Mouse (Mus musculus) naive thymus-derived CD4-positive, alpha-beta T cell, adult 2 months (primary cell): ENCODE results near the gene Cdk5r2.

ENCODE experiments used
- DNase-seq: peaks from one replicate; pipeline ENCODE4 v3.0.0-alpha.2; 2011; ENCODE audit warnings: low read depth

Cdk5r2 gene

DNA sequence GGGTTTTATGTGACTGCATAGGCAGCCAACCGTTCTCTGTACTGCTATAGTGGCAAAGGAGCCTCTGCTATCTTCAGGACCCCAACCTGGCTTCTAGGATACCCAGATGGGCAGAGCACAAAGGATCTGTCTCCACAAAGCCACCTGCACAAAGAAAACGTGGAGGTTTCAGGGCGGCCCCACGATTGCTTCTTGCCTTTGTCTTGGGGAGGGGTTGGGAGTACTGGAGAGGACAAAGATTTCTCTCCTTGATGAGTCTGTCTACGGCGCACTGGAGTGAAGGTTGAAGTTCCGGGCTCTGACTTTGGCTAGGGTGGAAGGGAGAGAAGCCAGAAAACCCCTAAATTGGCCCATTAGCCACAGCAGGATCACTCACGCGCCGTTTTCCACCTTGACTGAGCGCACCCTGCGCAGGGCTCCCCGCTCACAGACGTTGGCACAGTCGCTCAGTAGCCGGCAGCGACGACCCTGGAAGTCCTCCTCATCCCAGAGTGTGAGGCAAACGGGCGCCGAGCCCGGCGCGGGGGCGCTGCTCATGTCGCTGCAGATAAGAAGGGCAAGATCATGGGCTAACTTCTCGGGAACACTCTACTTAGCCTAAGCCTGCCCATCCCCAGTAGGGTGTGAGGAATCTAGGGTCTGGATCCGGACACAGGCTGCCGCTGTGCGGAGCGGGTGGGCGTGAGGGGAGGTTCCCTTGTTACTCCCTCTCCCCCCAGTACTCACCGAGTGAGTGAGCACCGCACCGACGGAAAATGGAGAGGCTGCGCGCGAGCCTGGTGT is 37.8 kb downstream of the Cdk5r2 start:
- DNase-seq = no peak

DNA sequence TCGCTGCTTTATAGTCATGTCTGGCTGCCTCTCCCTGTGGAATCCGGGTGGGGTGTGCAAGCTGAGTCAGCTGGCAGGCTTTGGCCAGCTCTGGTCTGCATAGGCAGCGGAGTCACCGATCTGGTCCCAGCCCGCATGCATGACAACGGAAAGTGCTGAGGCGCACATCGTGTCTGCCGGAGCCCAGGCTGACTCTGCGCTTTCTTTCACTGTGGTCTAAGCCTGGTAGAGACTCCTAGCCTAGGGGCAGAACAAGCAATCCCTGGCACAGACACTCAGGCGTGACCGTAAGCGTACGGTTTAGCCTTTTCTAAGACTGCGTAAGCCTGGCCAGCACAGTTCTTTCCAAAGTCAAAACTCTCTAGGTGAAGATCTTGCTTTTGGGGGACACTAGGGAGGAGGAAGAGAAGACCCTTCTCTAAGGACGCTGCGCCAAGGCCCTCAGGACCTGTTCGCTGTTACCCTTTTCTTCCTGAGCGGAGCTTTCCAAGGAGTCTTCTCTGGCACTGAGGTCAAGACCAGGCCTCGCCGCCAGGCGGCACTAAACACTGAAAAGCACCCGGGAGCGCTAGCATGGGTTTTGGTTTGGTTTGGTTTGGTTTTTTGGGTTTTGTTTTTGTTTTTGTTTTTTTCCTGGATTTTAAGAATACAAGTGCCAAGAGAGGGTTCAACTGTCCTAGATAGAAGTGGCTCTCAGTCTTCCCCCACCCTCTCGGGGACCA is 38.6 kb downstream of the Cdk5r2 start, which contains the start of gene Cryba2:
Gene Cryba2 (minus strand): TSS at position 10 of the 722 bp plus-strand sequence.
- DNase-seq = no peak

DNA sequence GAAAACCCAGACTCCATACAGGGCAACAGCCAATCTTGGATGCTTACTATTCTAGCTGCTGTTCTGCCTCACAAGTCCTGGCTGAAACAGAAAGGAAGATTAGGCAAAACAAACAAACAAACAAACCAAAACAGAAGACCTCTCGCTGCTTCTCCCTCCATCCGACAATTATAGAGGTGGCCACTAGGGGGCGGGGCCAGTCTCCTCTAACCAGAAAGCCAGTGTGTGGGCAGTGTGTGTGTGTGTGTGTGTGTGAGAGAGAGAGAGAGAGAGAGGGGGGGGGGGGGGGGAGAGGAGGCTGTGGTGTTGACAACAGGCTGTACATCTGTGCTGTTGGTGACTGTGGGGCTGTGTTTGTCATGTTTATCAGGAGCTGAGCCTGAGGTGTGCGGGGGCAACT is 40.2 kb downstream of the Cdk5r2 start:
- DNase-seq = peak; percentile 51

DNA sequence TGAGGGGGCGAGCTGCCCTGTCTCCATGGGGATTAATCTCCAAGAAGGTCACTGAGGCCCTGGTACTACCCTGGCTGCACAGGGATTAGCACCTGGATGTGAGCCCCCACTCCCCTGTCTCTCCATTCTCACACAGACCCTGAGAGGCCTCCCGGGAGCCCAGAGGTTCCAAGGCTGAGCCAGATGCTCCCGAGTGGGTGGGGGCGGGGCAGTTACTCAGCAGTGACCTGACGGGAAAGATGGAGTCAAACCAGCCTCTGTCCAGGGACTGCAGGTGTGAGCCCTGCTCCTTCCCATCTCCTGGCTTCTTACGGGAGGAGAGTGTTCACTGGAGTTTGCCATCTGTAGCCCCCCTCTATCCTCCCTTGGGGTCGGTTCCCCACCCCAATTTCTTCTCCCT is 43.2 kb downstream of the Cdk5r2 start:
- DNase-seq = no peak

DNA sequence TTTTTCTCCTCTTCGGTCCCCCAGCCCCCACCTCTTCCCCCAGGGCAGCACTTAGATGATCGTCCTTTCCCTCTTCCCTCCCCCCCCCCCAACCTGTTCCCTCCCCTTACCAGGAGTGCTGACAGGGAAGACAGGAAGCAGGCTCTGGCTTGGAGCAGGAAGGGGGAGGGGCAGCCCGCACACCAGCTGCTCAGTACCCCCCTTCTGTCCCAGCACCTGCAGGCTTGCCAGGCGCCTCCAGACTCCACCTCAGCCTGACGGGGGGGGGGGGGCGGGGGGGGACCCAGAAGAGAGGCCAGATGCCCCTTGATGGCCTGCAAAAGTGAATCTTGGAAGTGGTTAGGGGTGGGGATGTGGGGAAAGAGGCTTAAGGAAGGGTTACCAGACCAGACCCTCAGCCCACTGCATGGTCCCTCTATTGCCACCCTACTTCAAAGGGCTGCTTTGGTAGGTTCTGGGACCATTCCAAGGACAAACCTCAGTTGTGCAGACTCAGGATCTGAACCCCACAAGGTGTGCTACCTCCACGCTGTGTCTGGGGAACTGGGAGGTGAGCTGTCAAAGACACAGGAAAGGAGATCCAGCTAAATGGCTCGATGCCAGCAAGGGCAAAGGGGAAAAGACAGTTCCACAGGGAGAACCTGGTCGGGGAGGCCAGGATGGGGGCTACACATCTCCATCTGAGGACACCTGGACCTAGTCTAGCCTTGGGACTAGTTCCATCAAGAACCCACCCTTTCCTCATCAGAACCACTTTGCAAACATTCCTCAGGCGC is 44.1 kb downstream of the Cdk5r2 start:
- no peak for DNase-seq

DNA sequence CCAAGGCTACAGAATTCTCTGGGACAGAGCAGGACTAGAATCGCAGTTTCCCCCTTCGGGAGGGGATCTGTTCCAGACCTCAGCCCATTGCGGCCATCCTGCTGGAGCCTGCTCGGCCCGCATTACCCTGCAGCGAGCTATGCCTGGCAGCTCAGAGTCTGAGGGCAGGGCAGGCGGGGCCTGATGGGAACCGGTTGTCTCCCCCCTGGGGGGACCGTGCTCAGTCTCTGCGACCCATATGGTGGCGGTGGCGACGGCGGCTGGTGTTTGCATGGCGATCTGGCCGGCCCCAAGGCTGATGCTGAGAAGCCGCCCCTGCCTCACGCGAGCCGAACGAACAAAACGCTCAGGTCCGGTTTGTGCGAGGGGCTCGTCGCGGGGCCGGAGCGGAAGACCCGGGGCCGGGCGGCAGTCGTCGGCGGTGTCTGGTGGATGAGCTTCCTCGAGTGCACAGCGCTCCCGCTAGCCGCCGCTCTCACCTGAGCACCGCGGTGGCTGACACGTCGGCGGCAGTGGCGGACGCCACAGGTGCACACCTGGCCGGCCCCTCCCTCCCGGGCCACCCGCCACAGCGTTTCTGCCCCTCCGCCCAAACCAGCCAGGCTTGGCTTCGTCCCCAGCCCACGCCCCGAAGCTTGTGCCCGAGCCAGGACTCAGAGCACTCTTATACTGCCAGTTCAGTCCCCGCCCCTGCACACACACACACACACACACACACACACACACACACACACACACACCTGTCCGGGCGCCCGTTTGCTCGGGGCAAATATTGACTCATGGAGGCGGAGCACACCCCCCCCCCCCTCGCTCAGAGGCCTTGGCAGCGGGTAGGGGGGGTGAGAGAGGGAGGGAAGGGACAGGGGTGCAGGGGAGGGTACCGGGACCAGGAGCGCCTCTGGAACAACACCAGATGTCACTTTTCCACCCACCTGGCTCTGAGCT is 45.9 kb downstream of the Cdk5r2 start:
- DNase-seq = no peak

DNA sequence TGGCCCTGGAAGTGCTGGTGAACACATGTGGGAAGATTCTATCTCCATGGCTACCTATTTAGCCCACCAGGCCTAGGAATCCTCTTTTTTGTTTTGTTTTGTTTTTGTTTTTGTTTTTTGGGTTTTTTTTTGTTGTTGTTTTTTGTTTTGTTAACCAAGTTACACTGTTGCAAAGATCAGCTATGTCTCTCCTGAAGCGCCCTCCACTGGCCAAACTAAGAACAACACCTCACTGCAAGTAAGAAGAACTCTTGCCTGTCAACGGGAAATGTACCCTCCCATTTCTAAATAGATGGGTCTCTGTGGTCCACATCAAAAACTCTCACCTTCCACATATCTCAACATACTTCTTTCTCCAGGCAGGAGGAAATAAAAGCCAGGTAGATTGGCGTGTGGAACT is 47.0 kb downstream of the Cdk5r2 start:
- peak; percentile 36 for DNase-seq

DNA sequence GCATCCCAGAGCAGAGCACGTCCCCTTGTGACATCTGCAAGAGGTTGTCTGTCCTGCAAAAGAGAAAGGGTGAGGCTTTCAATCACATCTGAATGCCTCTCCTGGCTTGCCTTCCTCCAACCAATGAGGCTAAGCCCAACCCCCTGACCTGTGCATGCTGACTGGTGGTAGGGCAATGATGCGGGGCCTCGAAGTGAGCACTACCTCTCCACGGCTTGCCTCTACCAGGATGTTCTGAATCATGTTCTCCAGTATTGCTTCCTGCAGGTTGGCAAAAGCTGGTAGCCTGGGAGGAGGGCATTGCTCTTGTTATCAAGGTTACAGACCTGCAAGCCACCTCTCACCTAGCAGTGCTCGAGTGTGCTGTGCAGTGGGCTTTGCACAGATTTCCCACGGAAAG is 47.5 kb downstream of the Cdk5r2 start:
- no peak for DNase-seq
